Mouse (Mus musculus): ENCODE data around the gene N4bp1. TPM values are rescaled to one million over a fixed set of nuclear protein-coding genes. Genes with fewer than 3 reads are reported as not detected.

Gene N4bp1
- polyA plus RNA-seq, 1 experiment from 2014 or later: 10.9 TPM

GRCm38 (mm10) chr8:86918093-86918492, 33.0 kb upstream of the N4bp1 start:
- Histone ChIP-seq H3K4me1 (peaks cover 14% of the 10 kb centered on the region), H3K9me3 (no peaks in the 10 kb centered on the region), H3K4me2 (replicated peaks) (no peak overlapping the region), H3K9ac (replicated peaks) (no peak overlapping the region), H3K36me3 (no peaks in the 10 kb centered on the region), H3K27ac (replicated peaks) (no peak overlapping the region), H3K27me3 (no peaks in the 10 kb centered on the region), H3K4me3 (no peak overlapping the region)
- no peak for ATAC-seq (replicated peaks)
- WGBS: 92% methylated on average over 2 of the region's 2 CpGs

- Histone ChIP-seq H3K4me2 (replicated peaks) (no peak overlapping the region), H3K4me1 (peaks cover 14% of the 10 kb centered on the region), H3K36me3 (no peaks in the 10 kb centered on the region), H3K27ac (replicated peaks) (no peak overlapping the region), H3K27me3 (no peaks in the 10 kb centered on the region), H3K9me3 (no peaks in the 10 kb centered on the region), H3K4me3 (no peak overlapping the region), H3K9ac (replicated peaks) (no peak overlapping the region)
- no peak for ATAC-seq (replicated peaks)
- 84% methylated on average over 2 of the region's 2 CpGs for WGBS
Measured at GRCm38 (mm10) chr8:86917689-86918088, 32.6 kb upstream of the N4bp1 start.

- no peak overlapping the region for H3K27ac ChIP-seq (replicated peaks)
- H3K9me3 ChIP-seq: no peaks in the 10 kb centered on the region
- no peak overlapping the region for H3K9ac ChIP-seq (replicated peaks)
- H3K4me1 ChIP-seq: peaks cover 6% of the 10 kb centered on the region
- no peaks in the 10 kb centered on the region for H3K36me3 ChIP-seq
- no peaks in the 10 kb centered on the region for H3K27me3 ChIP-seq
- no peak for ATAC-seq (replicated peaks)
- H3K4me3 ChIP-seq: no peak overlapping the region
- H3K4me2 ChIP-seq (replicated peaks): no peak overlapping the region
- 93% methylated on average over 4 of the region's 4 CpGs for WGBS
Measured at GRCm38 (mm10) chr8:86916369-86916768, 31.3 kb upstream of the N4bp1 start.

DNA sequence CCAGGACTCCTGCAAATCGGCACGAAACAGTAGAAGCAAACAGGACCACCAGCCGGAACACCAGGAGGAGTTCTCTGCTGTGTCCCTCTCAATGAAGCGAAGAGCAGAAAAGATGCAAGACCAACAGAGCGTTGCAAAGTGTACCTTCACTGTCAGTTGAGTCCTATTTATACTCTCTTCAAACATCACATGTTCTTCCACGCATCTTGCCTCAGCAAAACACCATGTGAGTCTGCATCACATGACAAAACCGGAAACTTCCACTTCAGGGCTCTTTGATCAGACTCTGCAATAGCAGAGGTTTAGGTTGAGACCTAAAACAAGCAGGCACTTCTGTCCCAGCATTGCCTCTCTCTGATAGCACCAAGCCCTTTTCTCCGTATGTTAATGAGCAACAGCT, 26.1 kb upstream of the N4bp1 start:
- Histone ChIP-seq H3K4me2 (replicated peaks) (no peak overlapping the region), H3K36me3 (no peaks in the 10 kb centered on the region), H3K27me3 (no peaks in the 10 kb centered on the region), H3K9ac (replicated peaks) (no peak overlapping the region), H3K4me3 (no peak overlapping the region), H3K9me3 (no peaks in the 10 kb centered on the region), H3K4me1 (no peaks in the 10 kb centered on the region), H3K27ac (replicated peaks) (no peak overlapping the region)
- WGBS: 88% methylated on average over 8 of the region's 8 CpGs
- ATAC-seq (replicated peaks): no peak

- Histone ChIP-seq H3K9ac (replicated peaks) (no peak overlapping the region), H3K36me3 (no peaks in the 10 kb centered on the region), H3K27me3 (no peaks in the 10 kb centered on the region), H3K4me3 (no peak overlapping the region), H3K27ac (replicated peaks) (no peak overlapping the region), H3K4me2 (replicated peaks) (no peak overlapping the region), H3K4me1 (no peaks in the 10 kb centered on the region), H3K9me3 (no peaks in the 10 kb centered on the region)
- no peak for ATAC-seq (replicated peaks)
- WGBS: 90% methylated on average over 7 of the region's 7 CpGs
Measured at GRCm38 (mm10) chr8:86910250-86910649, 25.2 kb upstream of the N4bp1 start.

GRCm38 (mm10) chr8:86908536-86908935, 23.5 kb upstream of the N4bp1 start:
- Histone ChIP-seq H3K9me3 (no peaks in the 10 kb centered on the region), H3K9ac (replicated peaks) (no peak overlapping the region), H3K36me3 (no peaks in the 10 kb centered on the region), H3K4me1 (no peaks in the 10 kb centered on the region), H3K27ac (replicated peaks) (no peak overlapping the region), H3K27me3 (no peaks in the 10 kb centered on the region), H3K4me3 (no peak overlapping the region), H3K4me2 (replicated peaks) (no peak overlapping the region)
- no peak for ATAC-seq (replicated peaks)
- 22% methylated on average over 6 of the region's 6 CpGs for WGBS

DNA sequence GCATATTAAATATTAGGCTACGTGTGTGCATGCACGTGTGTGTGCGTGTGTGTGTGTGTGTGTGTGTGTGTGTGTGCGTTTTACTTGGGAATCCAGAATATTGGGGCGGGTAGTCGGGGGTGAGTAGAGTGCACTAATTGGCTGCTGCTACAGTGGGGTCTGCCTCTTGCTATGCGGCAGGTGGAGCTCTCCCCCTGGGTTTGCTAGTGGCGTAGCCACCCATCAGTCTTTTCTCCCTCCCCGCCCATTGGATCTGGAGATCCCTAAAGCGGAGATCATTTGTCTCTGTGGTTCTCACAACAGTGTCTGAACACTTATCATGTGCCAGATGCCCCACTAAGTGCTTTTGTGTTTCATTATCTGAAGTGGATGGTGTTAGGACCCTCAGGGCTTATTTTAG, 19.9 kb upstream of the N4bp1 start:
- no peak overlapping the region for H3K27ac ChIP-seq (replicated peaks)
- no peaks in the 10 kb centered on the region for H3K4me1 ChIP-seq
- no peak overlapping the region for H3K4me2 ChIP-seq (replicated peaks)
- H3K4me3 ChIP-seq: no peak overlapping the region
- no peak overlapping the region for H3K9ac ChIP-seq (replicated peaks)
- H3K27me3 ChIP-seq: no peaks in the 10 kb centered on the region
- ATAC-seq (replicated peaks): no peak
- H3K36me3 ChIP-seq: no peaks in the 10 kb centered on the region
- WGBS: 80% methylated on average over 10 of the region's 10 CpGs
- no peaks in the 10 kb centered on the region for H3K9me3 ChIP-seq

DNA sequence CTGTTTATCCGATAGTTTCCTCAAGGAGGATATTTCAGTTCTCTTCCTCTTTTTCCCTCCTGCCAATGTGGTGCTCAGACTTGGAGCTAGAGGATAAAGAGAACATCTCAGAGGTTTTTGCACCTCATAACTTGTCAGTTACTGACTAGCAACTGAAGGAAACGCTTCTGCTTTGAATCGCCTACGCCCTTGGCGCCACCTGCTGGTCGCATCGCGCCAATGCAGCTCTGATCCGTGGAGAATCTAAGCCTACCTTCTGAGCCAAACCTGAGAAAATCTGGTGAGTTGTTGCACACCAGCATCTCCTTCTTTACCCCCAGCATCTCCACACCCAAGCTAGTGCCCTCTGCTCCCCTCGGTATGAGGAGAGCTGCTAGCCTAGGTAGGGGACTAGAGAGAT, 18.0 kb upstream of the N4bp1 start:
- Histone ChIP-seq H3K36me3 (no peaks in the 10 kb centered on the region), H3K27ac (replicated peaks) (no peak overlapping the region), H3K27me3 (no peaks in the 10 kb centered on the region), H3K4me1 (no peaks in the 10 kb centered on the region), H3K9ac (replicated peaks) (no peak overlapping the region), H3K4me3 (no peak overlapping the region), H3K9me3 (no peaks in the 10 kb centered on the region), H3K4me2 (replicated peaks) (no peak overlapping the region)
- WGBS: 7% methylated on average over 10 of the region's 10 CpGs
- ATAC-seq (replicated peaks): no peak

- 78% methylated on average over 8 of the region's 8 CpGs for WGBS
- H3K4me3 ChIP-seq: no peak overlapping the region
Measured at GRCm38 (mm10) chr8:86902656-86903055, 17.6 kb upstream of the N4bp1 start.

GRCm38 (mm10) chr8:86901972-86902371, 16.9 kb upstream of the N4bp1 start:
- Histone ChIP-seq H3K9me3 (no peaks in the 10 kb centered on the region), H3K27ac (replicated peaks) (no peak overlapping the region), H3K27me3 (no peaks in the 10 kb centered on the region), H3K4me1 (no peaks in the 10 kb centered on the region), H3K4me2 (replicated peaks) (no peak overlapping the region), H3K36me3 (no peaks in the 10 kb centered on the region), H3K4me3 (no peak overlapping the region), H3K9ac (replicated peaks) (no peak overlapping the region)
- WGBS: 73% methylated on average over 5 of the region's 5 CpGs
- no peak for ATAC-seq (replicated peaks)

More at GRCm38 (mm10) chr8:86902656-86903055, 17.6 kb upstream of the N4bp1 start:
- no peak for ATAC-seq (replicated peaks)
- no peaks in the 10 kb centered on the region for H3K27me3 ChIP-seq
- H3K27ac ChIP-seq (replicated peaks): no peak overlapping the region
- H3K9ac ChIP-seq (replicated peaks): no peak overlapping the region
- no peaks in the 10 kb centered on the region for H3K36me3 ChIP-seq
- no peaks in the 10 kb centered on the region for H3K4me1 ChIP-seq
- H3K4me2 ChIP-seq (replicated peaks): no peak overlapping the region
- H3K9me3 ChIP-seq: no peaks in the 10 kb centered on the region

DNA sequence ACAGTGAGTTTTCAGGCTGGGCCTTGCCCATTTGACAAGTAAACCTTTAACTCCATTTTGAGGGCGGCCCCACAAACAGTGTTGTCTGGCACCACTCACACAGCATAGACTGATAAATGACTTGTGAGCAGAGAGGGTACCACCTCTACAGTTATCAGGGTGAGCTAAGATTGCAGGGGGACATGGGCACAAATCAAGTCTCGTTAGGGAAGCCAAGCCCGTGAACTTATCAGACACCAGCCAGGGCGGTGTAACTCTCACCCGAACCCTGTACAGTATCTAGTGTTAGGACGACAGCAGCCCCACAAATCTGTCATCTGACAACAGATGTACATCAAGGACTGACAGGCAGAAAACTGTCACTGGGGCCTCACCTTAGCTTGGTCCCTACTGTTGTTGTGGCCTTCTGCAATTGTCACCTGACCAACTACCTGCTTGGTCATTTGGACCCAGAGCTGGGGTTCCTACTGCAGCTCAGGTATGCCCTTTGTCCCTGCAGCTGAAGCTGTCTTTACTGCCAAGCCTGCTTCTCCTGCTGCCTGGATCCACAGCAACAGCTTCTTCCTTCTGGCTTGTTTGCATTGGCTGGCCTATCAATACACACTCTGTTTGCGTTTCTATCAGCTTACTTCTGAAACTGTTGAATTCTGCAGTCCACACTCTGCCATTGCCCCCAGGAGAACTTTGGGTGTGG, 12.8 kb upstream of the N4bp1 start:
- no peak for ATAC-seq (replicated peaks)
- Histone ChIP-seq H3K36me3 (no peaks in the 10 kb centered on the region), H3K9ac (replicated peaks) (no peak overlapping the region), H3K4me1 (no peaks in the 10 kb centered on the region), H3K27me3 (no peaks in the 10 kb centered on the region), H3K9me3 (no peaks in the 10 kb centered on the region), H3K4me3 (no peak overlapping the region), H3K27ac (replicated peaks) (no peak overlapping the region), H3K4me2 (replicated peaks) (no peak overlapping the region)
- 88% methylated on average over 7 of the region's 7 CpGs for WGBS

GRCm38 (mm10) chr8:86895390-86895789, 10.3 kb upstream of the N4bp1 start:
- Histone ChIP-seq H3K4me1 (no peaks in the 10 kb centered on the region), H3K9me3 (no peaks in the 10 kb centered on the region), H3K9ac (replicated peaks) (no peak overlapping the region), H3K4me2 (replicated peaks) (no peak overlapping the region), H3K36me3 (no peaks in the 10 kb centered on the region), H3K4me3 (no peak overlapping the region), H3K27ac (replicated peaks) (no peak overlapping the region), H3K27me3 (no peaks in the 10 kb centered on the region)
- no peak for ATAC-seq (replicated peaks)
- 87% methylated on average over 4 of the region's 4 CpGs for WGBS

GRCm38 (mm10) chr8:86894194-86894761, 9.2 kb upstream of the N4bp1 start:
- Histone ChIP-seq H3K9ac (replicated peaks) (no peak overlapping the region), H3K4me2 (replicated peaks) (no peak overlapping the region), H3K4me3 (no peak overlapping the region), H3K36me3 (no peaks in the 10 kb centered on the region), H3K27me3 (no peaks in the 10 kb centered on the region), H3K27ac (replicated peaks) (no peak overlapping the region), H3K4me1 (no peaks in the 10 kb centered on the region), H3K9me3 (no peaks in the 10 kb centered on the region)
- ATAC-seq (replicated peaks): no peak
- WGBS: 90% methylated on average over 6 of the region's 6 CpGs

Measured in forebrain, embryonic 15.5 days (tissue).